Mouse (Mus musculus): ENCODE data around the gene Ttyh3.

Ttyh3 gene

GRCm38 (mm10) chr5:140607836-140608633, 40.8 kb downstream of the Ttyh3 start:
- peak in 1 of 2 experiments; percentile 39 for DNase-seq

DNA sequence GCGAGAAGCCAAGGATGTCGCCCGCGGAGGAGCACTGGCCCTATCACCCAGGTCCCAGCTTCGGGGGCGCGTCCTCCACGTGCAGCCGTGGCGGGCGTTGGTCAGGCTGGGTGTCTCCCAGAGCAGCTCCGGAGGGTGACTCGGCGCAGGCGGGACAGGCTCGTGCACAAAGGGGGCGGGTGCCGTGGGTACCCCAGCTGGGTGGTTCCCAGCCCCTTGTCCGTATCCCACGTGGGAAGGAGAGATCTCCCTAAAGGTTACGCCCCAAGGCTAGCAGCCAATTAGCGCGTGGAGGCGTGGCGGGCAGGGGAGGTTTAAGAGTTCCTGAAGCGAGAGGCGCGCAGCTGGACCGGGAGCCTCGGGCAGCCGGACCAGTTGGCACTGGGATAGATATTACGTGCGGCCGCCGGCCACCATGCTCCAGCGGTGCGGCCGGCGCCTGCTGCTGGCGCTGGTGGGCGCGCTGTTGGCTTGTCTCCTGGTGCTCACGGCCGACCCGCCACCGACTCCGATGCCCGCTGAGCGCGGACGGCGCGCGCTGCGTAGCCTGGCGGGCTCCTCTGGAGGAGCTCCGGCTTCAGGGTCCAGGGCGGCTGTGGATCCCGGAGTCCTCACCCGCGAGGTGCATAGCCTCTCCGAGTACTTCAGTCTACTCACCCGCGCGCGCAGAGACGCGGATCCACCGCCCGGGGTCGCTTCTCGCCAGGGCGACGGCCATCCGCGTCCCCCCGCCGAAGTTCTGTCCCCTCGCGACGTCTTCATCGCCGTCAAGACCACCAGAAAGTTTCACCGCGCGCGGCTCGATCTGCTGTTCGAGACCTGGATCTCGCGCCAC, 41.6 kb downstream of the Ttyh3 start, which contains the start of gene Lfng:
TSS of gene Lfng (plus strand) at position 320 of the 835 bp plus-strand sequence.
- peak; percentile 96 to 97 for DNase-seq

DNA sequence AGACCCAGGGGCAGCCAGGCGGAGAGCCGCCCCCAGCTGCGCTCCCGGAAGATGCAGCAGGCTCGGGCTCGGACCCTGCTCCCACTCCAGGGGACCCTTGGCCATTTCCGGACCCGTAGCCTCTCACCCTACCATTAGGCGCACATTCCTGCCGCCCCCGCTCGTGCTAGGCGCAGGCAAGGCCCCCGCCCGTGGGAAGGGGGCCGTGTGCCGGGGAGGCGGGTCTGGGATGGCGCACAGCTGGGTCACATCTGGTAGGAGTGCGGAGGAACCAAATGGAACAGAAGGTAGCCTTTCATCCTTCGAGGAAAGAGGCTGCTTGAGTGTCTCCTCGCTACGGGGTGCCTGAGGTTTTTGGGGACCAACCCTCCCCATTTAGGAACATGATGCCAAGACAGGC, 42.4 kb downstream of the Ttyh3 start:
- DNase-seq, result no peak

DNA sequence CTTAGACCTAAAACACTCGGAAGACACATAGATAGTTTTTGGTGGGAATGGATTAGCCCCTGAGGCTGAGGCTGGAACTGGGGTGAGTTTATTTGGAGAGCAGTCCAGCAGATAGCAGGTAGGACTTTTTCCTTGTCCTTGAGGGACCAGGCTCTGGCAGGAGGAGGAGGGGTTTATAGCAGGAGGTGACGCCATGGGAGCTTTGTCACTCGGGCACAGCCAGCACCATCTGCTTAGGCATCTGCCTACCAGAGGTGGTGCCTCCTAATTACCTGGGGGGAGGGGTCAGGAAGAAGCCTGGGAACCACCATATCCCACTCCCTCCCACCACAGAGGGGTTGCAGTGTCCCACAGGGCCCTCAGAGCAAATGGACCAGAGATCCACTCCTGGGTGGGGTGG, 43.6 kb downstream of the Ttyh3 start:
- DNase-seq, result no peak

- no peak for DNase-seq
Measured at GRCm38 (mm10) chr5:140604386-140604785, 44.4 kb downstream of the Ttyh3 start.

GRCm38 (mm10) chr5:140602540-140602939, 46.3 kb downstream of the Ttyh3 start:
- no peak for DNase-seq

GRCm38 (mm10) chr5:140601712-140602111, 47.1 kb downstream of the Ttyh3 start:
- no peak for DNase-seq

DNA sequence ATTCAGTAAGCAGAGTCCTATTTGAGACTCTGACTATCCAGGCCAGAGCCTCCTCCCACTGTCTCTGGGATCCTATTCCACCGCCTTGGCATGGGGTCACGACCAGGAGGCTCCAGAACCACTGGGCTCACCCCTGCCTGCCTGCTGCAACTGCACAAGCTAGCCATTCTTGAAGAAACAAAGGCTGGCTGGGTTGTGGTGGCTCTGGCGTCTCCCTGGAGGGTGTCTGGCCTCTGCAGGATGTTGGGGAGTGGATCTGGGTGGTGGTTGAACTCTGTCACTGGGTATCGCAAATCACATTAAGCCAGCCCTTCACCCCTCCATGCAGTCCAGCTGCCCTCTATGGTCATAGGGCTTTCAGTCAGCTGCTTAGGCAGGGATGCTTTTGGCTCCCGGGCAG, 48.9 kb downstream of the Ttyh3 start:
- DNase-seq, result no peak

- no peak for DNase-seq
Measured at GRCm38 (mm10) chr5:140597787-140598186, 51.0 kb downstream of the Ttyh3 start.

GRCm38 (mm10) chr5:140596927-140597588, 51.8 kb downstream of the Ttyh3 start:
- DNase-seq, result peak; percentile 69 to 76

DNA sequence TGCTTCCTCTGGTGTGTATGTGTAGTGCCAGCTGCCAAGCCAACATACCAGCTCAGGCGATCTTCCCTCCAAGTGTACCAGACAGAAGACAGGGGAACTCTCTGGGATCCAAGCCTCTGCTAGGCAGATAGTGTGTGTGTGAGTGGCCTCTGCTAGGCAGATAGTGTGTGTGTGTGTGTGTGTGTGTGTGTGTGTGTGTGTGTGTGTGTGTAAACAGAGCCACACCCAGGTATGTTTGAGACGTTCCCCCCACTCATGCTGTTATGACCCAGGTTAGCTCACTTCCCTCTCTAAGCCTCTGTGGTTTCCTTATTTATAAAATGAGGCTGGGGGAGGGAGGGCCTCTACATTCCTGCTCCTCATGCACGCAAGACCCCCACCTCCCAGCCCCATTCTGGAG, 52.4 kb downstream of the Ttyh3 start:
- peak in 1 of 2 experiments; percentile 49 for DNase-seq

- no peak for DNase-seq
Measured at GRCm38 (mm10) chr5:140594846-140595245, 54.0 kb downstream of the Ttyh3 start.

GRCm38 (mm10) chr5:140589082-140589774, 59.6 kb downstream of the Ttyh3 start:
- DNase-seq, result no peak

GRCm38 (mm10) chr5:140583732-140584368, 65.0 kb downstream of the Ttyh3 start:
- DNase-seq, result no peak

GRCm38 (mm10) chr5:140582995-140583731, 65.7 kb downstream of the Ttyh3 start:
- DNase-seq, result no peak

DNA sequence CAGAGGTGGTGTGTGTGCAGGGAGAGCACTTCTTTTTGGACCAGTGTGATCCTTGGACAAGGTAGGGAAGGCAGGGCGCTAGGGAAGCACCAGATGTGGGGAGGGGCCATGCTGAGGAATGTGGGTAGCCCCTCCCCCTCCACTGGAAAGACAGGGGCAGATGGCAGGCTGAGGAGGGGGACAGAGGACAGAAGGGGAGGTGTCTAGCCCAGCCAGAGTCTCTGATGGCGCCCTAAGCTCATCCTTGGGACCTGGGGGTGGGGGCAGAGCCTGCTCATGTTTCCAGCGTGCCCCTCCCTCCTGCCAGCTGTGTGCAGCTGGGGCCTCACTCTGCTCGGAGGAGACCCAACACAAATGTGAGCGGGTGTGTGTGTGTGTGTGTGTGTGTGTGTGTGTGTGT, 67.3 kb downstream of the Ttyh3 start:
- no peak for DNase-seq

- DNase-seq, result no peak
Measured at GRCm38 (mm10) chr5:140579771-140580170, 69.1 kb downstream of the Ttyh3 start.

DNA sequence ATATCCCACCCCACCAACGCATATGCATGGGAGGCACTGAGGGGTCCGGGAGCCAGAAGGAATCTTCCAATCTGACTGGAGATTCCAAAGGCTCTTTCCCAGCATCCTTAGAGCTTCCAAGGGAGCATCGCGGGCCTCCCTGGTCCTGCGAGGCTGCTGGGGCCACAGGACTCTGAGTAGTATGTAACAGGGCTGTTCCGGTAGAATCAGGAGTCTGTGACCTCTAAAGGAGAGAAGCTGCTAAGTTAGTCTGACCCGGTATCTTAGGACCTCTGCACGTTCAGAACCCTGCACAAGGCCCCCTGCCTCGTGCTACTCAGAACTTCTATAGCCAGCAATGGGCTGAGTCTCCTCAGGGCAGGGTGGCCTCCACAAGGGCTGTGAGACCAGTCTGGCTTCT, 69.6 kb downstream of the Ttyh3 start:
- no peak for DNase-seq

GRCm38 (mm10) chr5:140575381-140575866, 73.4 kb downstream of the Ttyh3 start:
- DNase-seq, result peak; percentile 26 to 56

DNA sequence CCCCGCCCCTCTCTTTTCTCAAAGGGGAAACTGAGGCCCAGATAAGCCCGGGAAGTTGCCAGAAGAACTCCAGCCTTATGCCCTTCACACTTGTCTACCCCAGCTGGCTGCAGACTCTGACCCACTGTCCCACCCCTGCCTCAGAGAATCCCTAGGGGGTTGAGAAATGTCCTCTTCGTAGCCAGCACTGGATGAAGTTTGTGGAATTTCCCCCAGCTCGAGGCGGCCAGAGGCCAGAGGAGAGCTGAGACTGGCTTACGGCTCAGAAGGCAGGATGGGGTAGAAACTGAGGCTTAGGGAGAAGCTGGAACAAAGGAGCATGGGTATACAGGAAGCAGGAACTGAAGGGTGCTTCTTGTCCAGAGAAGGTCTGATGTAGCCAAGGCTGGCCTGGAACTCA, 76.2 kb downstream of the Ttyh3 start:
- peak; percentile 22 to 39 for DNase-seq

- DNase-seq, result peak; percentile 46 to 51
Measured at GRCm38 (mm10) chr5:140571673-140572072, 77.2 kb downstream of the Ttyh3 start.

Data from lung, adult 18-20 months (tissue).